Mouse (Mus musculus) embryonic fibroblast, embryonic 13.5 days (primary cell): ENCODE results near the gene Fam89b.

ENCODE experiments used
- CTCF ChIP-seq: IDR thresholded peaks from 2 replicates; pipeline ENCODE4 v1.5.1; 2011; ENCODE audit warnings: mild to moderate bottlenecking, control low read depth, low read length, moderate library complexity, borderline replicate concordance; ENCODE audit not compliant: insufficient read depth
- POLR2A ChIP-seq: IDR thresholded peaks from 2 replicates; pipeline ENCODE4 v1.6.1; 2011; ENCODE audit warnings: low read depth, mild to moderate bottlenecking, control low read depth, low read length, moderate library complexity

DNA sequence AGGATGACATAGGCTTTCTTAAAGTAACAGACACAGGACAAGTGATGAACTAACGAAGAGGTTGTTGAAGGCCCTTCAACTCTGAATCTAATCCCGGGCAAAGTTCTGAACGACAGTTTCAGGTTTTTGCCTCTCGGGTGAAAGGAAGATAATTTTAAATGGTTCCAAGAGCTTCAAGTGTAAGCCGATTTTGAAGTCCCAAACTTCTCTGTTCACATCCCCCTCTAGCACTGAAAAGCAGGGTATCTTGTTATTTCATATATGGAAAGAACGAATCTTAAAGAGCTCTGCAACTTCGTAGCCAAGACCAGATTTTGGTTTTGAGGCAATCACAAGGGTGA lies 40.4 kb downstream of the Fam89b start:
- TF ChIP-seq CTCF (no peak), POLR2A (no peak)
